Mouse (Mus musculus): ENCODE measurements at regions not wholly inside any gene's neighbourhood (a gene's known extent, or its start where the extent isn't known, plus 50 kb on each side); places are given as distances from the start of the nearest gene placed in this dataset.

GRCm38 (mm10) chr2:34038982-34039381 lies 151.2 kb upstream of the Mvb12b start:
- TF ChIP-seq NELFE (IDR thresholded peaks at IDR 0.05; ENCODE audit: low read depth, low read length), result no peak
- TF ChIP-seq PAX5 (IDR thresholded peaks at IDR 0.05; ENCODE audit: low read length), result no peak
- TF ChIP-seq GABPA (IDR thresholded peaks at IDR 0.05; ENCODE audit: insufficient replicate concordance, low read depth, low read length), result no peak
- TF ChIP-seq MXI1 (IDR thresholded peaks at IDR 0.05; ENCODE audit: low read depth, low read length), result no peak
- no peak for TF ChIP-seq USF1 (IDR thresholded peaks at IDR 0.05; ENCODE audit: low read depth, low read length)
- TF ChIP-seq USF2 (conservative IDR thresholded peaks at IDR 0.05; ENCODE audit: low read depth, low read length), result no peak
- TF ChIP-seq ETS1 (conservative IDR thresholded peaks at IDR 0.05; ENCODE audit: low read depth, low read length), result no peak
- no peak for TF ChIP-seq TBP (conservative IDR thresholded peaks at IDR 0.05; ENCODE audit: low read depth, low read length)
- in situ Hi-C loops (cut with MboI; ENCODE audit: low pct_ligation_motif_present, low pct_unique_long_range_greater_than_20kb, low sequenced_read_pairs), result no loop called here
- H3K36me3 ChIP-seq (replicated peaks in 1 of 2; ENCODE audit: control insufficient read depth in 1 of 2, insufficient read depth in 1 of 2, low read length in 1 of 2), result no peaks in the 10 kb centered on the region
- H3K4me1 ChIP-seq (ENCODE audit: control insufficient read depth in 1 of 2, insufficient read depth in 2 of 2), result no peaks in the 10 kb centered on the region
- no peaks in the 10 kb centered on the region for H3K79me2 ChIP-seq (replicated peaks; ENCODE audit: control insufficient read depth, extremely low read depth, insufficient read depth, poor library complexity, severe bottlenecking)
- no peak overlapping the region for H3K9ac ChIP-seq (ENCODE audit: insufficient read depth, low read depth)
- peaks cover 4% of the 10 kb centered on the region for H3K27me3 ChIP-seq (replicated peaks)
- dilution Hi-C loops (cut with MboI; ENCODE audit: extremely low pct_ligation_motif_present, extremely low pct_unique_long_range_greater_than_20kb, low sequenced_read_pairs), result no loop called here
- H3K27ac ChIP-seq (ENCODE audit: insufficient read depth, low read depth), result no peak overlapping the region
- H3K9me3 ChIP-seq (replicated peaks; ENCODE audit: low read length), result no peaks in the 10 kb centered on the region
- H3K4me3 ChIP-seq (replicated peaks in 1 of 3; ENCODE audit: low read depth in 2 of 3, low read length in 2 of 3, poor library complexity in 1 of 3), result no peak overlapping the region
- no peak overlapping the region for H3K4me2 ChIP-seq (ENCODE audit: insufficient read depth, low read depth, poor library complexity, severe bottlenecking)
- DNase-seq (ENCODE audit: extremely low read depth), result no peak

GRCm38 (mm10) chr2:34033212-34033611 lies 145.5 kb upstream of the Mvb12b start:
- no peak overlapping the region for H3K4me2 ChIP-seq (ENCODE audit: insufficient read depth, low read depth, poor library complexity, severe bottlenecking)
- H3K9ac ChIP-seq (ENCODE audit: insufficient read depth, low read depth), result no peak overlapping the region
- H3K4me3 ChIP-seq (replicated peaks in 1 of 3; ENCODE audit: low read depth in 2 of 3, low read length in 2 of 3, poor library complexity in 1 of 3), result no peak overlapping the region
- no peak for TF ChIP-seq ZNF384 (IDR thresholded peaks at IDR 0.05; ENCODE audit: low read depth, low read length)
- no peak for TF ChIP-seq RAD21 (IDR thresholded peaks at IDR 0.05; ENCODE audit: low read depth, low read length)
- no peak for TF ChIP-seq POLR2AphosphoS2 (IDR thresholded peaks at IDR 0.05; ENCODE audit: low read depth, low read length)
- no peak for TF ChIP-seq MEF2A (IDR thresholded peaks at IDR 0.05; ENCODE audit: borderline replicate concordance, low read depth, low read length)
- TF ChIP-seq SIN3A (IDR thresholded peaks at IDR 0.05; ENCODE audit: low read length), result no peak
- TF ChIP-seq ETS1 (conservative IDR thresholded peaks at IDR 0.05; ENCODE audit: low read depth, low read length), result no peak
- TF ChIP-seq KAT2A (IDR thresholded peaks at IDR 0.05; ENCODE audit: insufficient replicate concordance, low read length), result no peak
- no peak for TF ChIP-seq TCF12 (IDR thresholded peaks at IDR 0.05; ENCODE audit: low read depth, low read length)
- no peak for TF ChIP-seq PAX5 (IDR thresholded peaks at IDR 0.05; ENCODE audit: low read length)
- TF ChIP-seq HCFC1 (IDR thresholded peaks at IDR 0.05; ENCODE audit: low read depth, low read length), result no peak
- no peak for TF ChIP-seq TBP (conservative IDR thresholded peaks at IDR 0.05; ENCODE audit: low read depth, low read length)
- no peak for TF ChIP-seq MAX (IDR thresholded peaks at IDR 0.05; ENCODE audit: low read length)
- no peak for TF ChIP-seq E2F4 (IDR thresholded peaks at IDR 0.05; ENCODE audit: insufficient replicate concordance, low read depth, low read length)
- dilution Hi-C loops (cut with MboI; ENCODE audit: extremely low pct_ligation_motif_present, extremely low pct_unique_long_range_greater_than_20kb, low sequenced_read_pairs) (no loop called here), in situ Hi-C loops (cut with MboI; ENCODE audit: low pct_ligation_motif_present, low pct_unique_long_range_greater_than_20kb, low sequenced_read_pairs) (no loop called here)
- no peaks in the 10 kb centered on the region for H3K79me2 ChIP-seq (replicated peaks; ENCODE audit: control insufficient read depth, extremely low read depth, insufficient read depth, poor library complexity, severe bottlenecking)
- DNase-seq (ENCODE audit: extremely low read depth), result no peak
- H3K27ac ChIP-seq (ENCODE audit: insufficient read depth, low read depth), result no peak overlapping the region
- no peaks in the 10 kb centered on the region for H3K9me3 ChIP-seq (replicated peaks; ENCODE audit: low read length)
- no peaks in the 10 kb centered on the region for H3K36me3 ChIP-seq (replicated peaks in 1 of 2; ENCODE audit: control insufficient read depth in 1 of 2, insufficient read depth in 1 of 2, low read length in 1 of 2)
- H3K4me1 ChIP-seq (ENCODE audit: control insufficient read depth in 1 of 2, insufficient read depth in 2 of 2), result no peaks in the 10 kb centered on the region
- peaks cover 16% of the 10 kb centered on the region for H3K27me3 ChIP-seq (replicated peaks)
